Mouse (Mus musculus) embryonic facial prominence, embryonic 11.5 days (tissue): Measurements from ENCODE around the gene Gigyf1. TPM values are rescaled to one million over a fixed set of nuclear protein-coding genes. Genes with fewer than 3 reads are reported as not detected.

Experiments
- ATAC-seq: fragments of 200-750 bp; cut with Nextera tagmentation; replicated peaks from 2 replicates; pipeline ENCODE4 v1.8.0; 2017; ENCODE audit warnings: low read depth; ENCODE audit not compliant: insufficient number of reproducible peaks, low FRiP score, low TSS enrichment
- DNase-seq: peaks from one replicate; pipeline ENCODE4 v3.0.0-alpha.2; 2015; ENCODE audit warnings: low spot score
- H3K27ac ChIP-seq: fragments of 300-500 bp; sonication (generic); replicated peaks from 2 replicates; pipeline ENCODE4 v1.5.1; 2014; ENCODE audit warnings: mild to moderate bottlenecking, low read depth, low read length, control low read depth
- H3K27me3 ChIP-seq: fragments of 300-500 bp; sonication (generic); 2 replicates; pipeline ENCODE4 v1.6.1; 2014; ENCODE audit warnings: mild to moderate bottlenecking, low read length, moderate library complexity, mixed read lengths; ENCODE audit not compliant: control insufficient read depth, insufficient read depth
- H3K36me3 ChIP-seq: fragments of 300-500 bp; sonication (generic); replicated peaks from 2 replicates; pipeline ENCODE4 v1.6.1; 2014; ENCODE audit warnings: low read depth, mild to moderate bottlenecking, low read length, moderate library complexity, mixed read lengths; ENCODE audit not compliant: control insufficient read depth, insufficient read depth
- H3K4me1 ChIP-seq: fragments of 300-500 bp; sonication (generic); 2 replicates; pipeline ENCODE4 v1.6.1; 2014; ENCODE audit warnings: low read length, mixed read lengths; ENCODE audit not compliant: control insufficient read depth, insufficient read depth
- H3K4me2 ChIP-seq: fragments of 300-500 bp; sonication (generic); 2 replicates; pipeline ENCODE4 v1.6.1; 2014; ENCODE audit warnings: low read depth, mild to moderate bottlenecking, control low read depth, low read length, moderate library complexity
- H3K4me3 ChIP-seq: fragments of 300-500 bp; sonication (generic); 2 replicates; pipeline ENCODE4 v1.5.1; 2014; ENCODE audit warnings: low read depth, low read length, control low read depth
- H3K9ac ChIP-seq: fragments of 300-500 bp; sonication (generic); replicated peaks from 2 replicates; pipeline ENCODE4 v1.6.1; 2014; ENCODE audit warnings: mild to moderate bottlenecking, control low read depth, low read length
- H3K9me3 ChIP-seq: fragments of 300-500 bp; sonication (generic); replicated peaks from 2 replicates; pipeline ENCODE4 v1.6.1; 2016; ENCODE audit warnings: mild to moderate bottlenecking, low read length, inconsistent platforms, mixed read lengths; ENCODE audit not compliant: control insufficient read depth
- WGBS: fragments of 180-500 bp; shearing (Covaris S2); extraction: QIAGEN DNeasy Blood & Tissue Kit; methylation state at CpG from one replicate; pipeline ENCODE4 v1.1.7; 2014; 5-methylcytosine and 5-hydroxymethylcytosine counted together
- polyA plus RNA-seq: library from polyadenylated mRNA; unstranded; fragments of >200 nt; fragmentation: Nextera tagmentation; extraction: Ambion mirVana; gene quantifications from 2 replicates; pipeline ENCODE4 v1.2.1, GENCODE M21; 2014

The Gigyf1 gene
- polyA plus RNA-seq, 1 experiment from 2014 or later, result 8.5 TPM

- Histone ChIP-seq H3K27me3 (no peaks in the 10 kb centered on the region), H3K4me3 (peak overlapping the region; percentile 84), H3K9ac (peak overlapping the region; percentile 87), H3K36me3 (peaks cover 15% of the 10 kb centered on the region), H3K4me2 (peak overlapping the region; percentile 89), H3K4me1 (peaks cover 3% of the 10 kb centered on the region; the same call in 1 of the 2 replicates), H3K9me3 (no peaks in the 10 kb centered on the region), H3K27ac (peak overlapping the region; percentile 84)
- under 1% methylated on average over 19 of the region's 19 CpGs for WGBS
- DNase-seq, result no peak
- ATAC-seq, result no peak
Measured at GRCm38 (mm10) chr5:137532131-137532807, 13.9 kb downstream of the Gigyf1 start.

- H3K9ac ChIP-seq, result peak overlapping the region; percentile 87
- 0% methylated on average over 12 of the region's 12 CpGs for WGBS
- peak overlapping the region; percentile 89 for H3K4me2 ChIP-seq
- DNase-seq (no peak), ATAC-seq (no peak)
- no peaks in the 10 kb centered on the region for H3K9me3 ChIP-seq
- H3K27ac ChIP-seq, result peak overlapping the region; percentile 84
- H3K36me3 ChIP-seq, result peaks cover 15% of the 10 kb centered on the region
- H3K4me1 ChIP-seq, result peaks cover 3% of the 10 kb centered on the region; the same call in 1 of the 2 replicates
- no peaks in the 10 kb centered on the region for H3K27me3 ChIP-seq
- peak overlapping the region; percentile 84 for H3K4me3 ChIP-seq
Measured at GRCm38 (mm10) chr5:137532808-137533116, 14.4 kb downstream of the Gigyf1 start.

- ATAC-seq (peak; percentile 53), DNase-seq (peak; percentile 99)
- H3K4me3 ChIP-seq, result peak within 1 kb of the TSS; percentile 84
- H3K9me3 ChIP-seq, result no peaks in the 10 kb centered on the region
- peaks cover 3% of the 10 kb centered on the region; the same call in 1 of the 2 replicates for H3K4me1 ChIP-seq
- peak within 1 kb of the TSS; percentile 89 for H3K4me2 ChIP-seq
- under 1% methylated on average over 40 of the region's 40 CpGs for WGBS
- no peaks in the 10 kb centered on the region for H3K27me3 ChIP-seq
- peak within 1 kb of the TSS; percentile 84 for H3K27ac ChIP-seq
- peaks cover 13% of the 10 kb centered on the region for H3K36me3 ChIP-seq
- H3K9ac ChIP-seq, result peak within 1 kb of the TSS; percentile 87
Measured at GRCm38 (mm10) chr5:137533117-137533827, 14.9 kb downstream of the Gigyf1 start, which contains the start of the genes Epo and Gnb2. TSS of gene Epo (minus strand) at chr5:137533242. TSS of gene Gnb2 (minus strand) at chr5:137533510.

- DNase-seq (no peak), ATAC-seq (no peak)
- no peak overlapping the region for H3K4me2 ChIP-seq
- no peak overlapping the region for H3K27ac ChIP-seq
- no peaks in the 10 kb centered on the region for H3K9me3 ChIP-seq
- H3K4me1 ChIP-seq, result peaks cover 3% of the 10 kb centered on the region; the same call in 1 of the 2 replicates
- H3K36me3 ChIP-seq, result no peaks in the 10 kb centered on the region; the same call in 1 of the 2 replicates
- no peak overlapping the region for H3K4me3 ChIP-seq
- no peaks in the 10 kb centered on the region for H3K27me3 ChIP-seq
- no peak overlapping the region for H3K9ac ChIP-seq
- 91% methylated on average over 3 of the region's 3 CpGs for WGBS
Measured at GRCm38 (mm10) chr5:137534762-137535161, 16.4 kb downstream of the Gigyf1 start.

GRCm38 (mm10) chr5:137535318-137535717, 17.0 kb downstream of the Gigyf1 start:
- WGBS, result 82% methylated on average over 9 of the region's 9 CpGs
- Histone ChIP-seq H3K4me2 (no peak overlapping the region), H3K27me3 (no peaks in the 10 kb centered on the region), H3K36me3 (no peaks in the 10 kb centered on the region), H3K27ac (no peak overlapping the region), H3K9ac (no peak overlapping the region), H3K4me1 (peaks cover 3% of the 10 kb centered on the region; the same call in 1 of the 2 replicates), H3K4me3 (no peak overlapping the region), H3K9me3 (no peaks in the 10 kb centered on the region)
- ATAC-seq (no peak), DNase-seq (no peak)

GRCm38 (mm10) chr5:137537461-137537860, 19.1 kb downstream of the Gigyf1 start:
- WGBS, result 63% methylated on average over 4 of the region's 4 CpGs
- DNase-seq (no peak), ATAC-seq (no peak)
- Histone ChIP-seq H3K9me3 (no peaks in the 10 kb centered on the region), H3K36me3 (no peaks in the 10 kb centered on the region), H3K27me3 (no peaks in the 10 kb centered on the region), H3K4me2 (no peak overlapping the region), H3K27ac (no peak overlapping the region), H3K4me3 (no peak overlapping the region), H3K9ac (no peak overlapping the region), H3K4me1 (no peaks in the 10 kb centered on the region)

GRCm38 (mm10) chr5:137539291-137539801, 21.0 kb downstream of the Gigyf1 start:
- WGBS, result 82% methylated on average over 7 of the region's 7 CpGs

GRCm38 (mm10) chr5:137540991-137541390, 22.6 kb downstream of the Gigyf1 start:
- Histone ChIP-seq H3K4me2 (no peak overlapping the region), H3K4me1 (no peaks in the 10 kb centered on the region), H3K27ac (no peak overlapping the region), H3K9me3 (no peaks in the 10 kb centered on the region), H3K36me3 (no peaks in the 10 kb centered on the region), H3K9ac (no peak overlapping the region), H3K27me3 (no peaks in the 10 kb centered on the region), H3K4me3 (no peak overlapping the region)
- DNase-seq (no peak), ATAC-seq (no peak)
- WGBS, result 69% methylated on average over 6 of the region's 6 CpGs

More at GRCm38 (mm10) chr5:137539291-137539801, 21.0 kb downstream of the Gigyf1 start:
- Histone ChIP-seq H3K27ac (no peak overlapping the region), H3K4me2 (no peak overlapping the region), H3K9ac (no peak overlapping the region), H3K4me1 (no peaks in the 10 kb centered on the region), H3K9me3 (no peaks in the 10 kb centered on the region), H3K36me3 (no peaks in the 10 kb centered on the region), H3K4me3 (no peak overlapping the region), H3K27me3 (no peaks in the 10 kb centered on the region)
- ATAC-seq, result no peak
- no peak for DNase-seq
